Mouse (Mus musculus): ENCODE measurements at regions not wholly inside any gene's neighbourhood (a gene's known extent, or its start where the extent isn't known, plus 50 kb on each side); places are given as distances from the start of the nearest gene placed in this dataset.

- no peak for DNase-seq (ENCODE audit: extremely low read depth, low read depth, low spot score)
These were observed 184.4 kb upstream of the Sesn3 start for GRCm38 (mm10) chr9:14090454-14090853.

GRCm38 (mm10) chr9:14091099-14091930 is 183.6 kb upstream of the Sesn3 start:
- no peak for DNase-seq (ENCODE audit: extremely low read depth, low read depth, low spot score)

- no peak for DNase-seq (ENCODE audit: extremely low read depth, low read depth, low spot score)
These were observed 181.8 kb upstream of the Sesn3 start for GRCm38 (mm10) chr9:14092996-14093442.

- DNase-seq (ENCODE audit: extremely low read depth, low read depth, low spot score), result no peak
These were observed 171.3 kb upstream of the Sesn3 start for GRCm38 (mm10) chr9:14103538-14103937.

GRCm38 (mm10) chr9:14104921-14105320 is 169.9 kb upstream of the Sesn3 start:
- no peak for DNase-seq (ENCODE audit: extremely low read depth, low read depth, low spot score)

GRCm38 (mm10) chr9:14106371-14106770 is 168.5 kb upstream of the Sesn3 start:
- DNase-seq (ENCODE audit: extremely low read depth, low read depth, low spot score), result no peak

GRCm38 (mm10) chr9:14108798-14109197 is 166.1 kb upstream of the Sesn3 start:
- DNase-seq (ENCODE audit: extremely low read depth, low read depth, low spot score), result no peak

GRCm38 (mm10) chr9:14109492-14109891 is 165.4 kb upstream of the Sesn3 start:
- no peak for DNase-seq (ENCODE audit: extremely low read depth, low read depth, low spot score)

- DNase-seq (ENCODE audit: extremely low read depth, low read depth, low spot score), result no peak
These were observed 163.2 kb upstream of the Sesn3 start for GRCm38 (mm10) chr9:14111713-14112112.

GRCm38 (mm10) chr9:14115521-14115920 is 159.3 kb upstream of the Sesn3 start:
- DNase-seq (ENCODE audit: extremely low read depth, low read depth, low spot score), result no peak

- no peak for DNase-seq (ENCODE audit: extremely low read depth, low read depth, low spot score)
These were observed 158.6 kb upstream of the Sesn3 start for GRCm38 (mm10) chr9:14116097-14116840.

- no peak for DNase-seq (ENCODE audit: extremely low read depth, low read depth, low spot score)
These were observed 141.5 kb upstream of the Sesn3 start for GRCm38 (mm10) chr9:14133372-14133771.

GRCm38 (mm10) chr9:14134894-14135450 is 139.9 kb upstream of the Sesn3 start:
- DNase-seq (ENCODE audit: extremely low read depth, low read depth, low spot score), result no peak

GRCm38 (mm10) chr9:14141321-14141720 is 133.5 kb upstream of the Sesn3 start:
- no peak for DNase-seq (ENCODE audit: extremely low read depth, low read depth, low spot score)

GRCm38 (mm10) chr9:14143988-14144387 is 130.9 kb upstream of the Sesn3 start:
- DNase-seq (ENCODE audit: extremely low read depth, low read depth, low spot score), result no peak

- DNase-seq (ENCODE audit: extremely low read depth, low read depth, low spot score), result no peak
These were observed 127.8 kb upstream of the Sesn3 start for GRCm38 (mm10) chr9:14147088-14147487.

GRCm38 (mm10) chr9:14147731-14148130 is 127.1 kb upstream of the Sesn3 start:
- DNase-seq (ENCODE audit: extremely low read depth, low read depth, low spot score), result no peak

- DNase-seq (ENCODE audit: extremely low read depth, low read depth, low spot score), result no peak
These were observed 124.6 kb upstream of the Sesn3 start for GRCm38 (mm10) chr9:14150288-14150687.

- no peak for DNase-seq (ENCODE audit: extremely low read depth, low read depth, low spot score)
These were observed 117.9 kb upstream of the Sesn3 start for GRCm38 (mm10) chr9:14156967-14157366.

GRCm38 (mm10) chr9:14158096-14158837 is 116.6 kb upstream of the Sesn3 start:
- DNase-seq (ENCODE audit: extremely low read depth, low read depth, low spot score), result no peak

GRCm38 (mm10) chr9:14160207-14160606 is 114.7 kb upstream of the Sesn3 start:
- no peak for DNase-seq (ENCODE audit: extremely low read depth, low read depth, low spot score)
